Mouse (Mus musculus) layer of hippocampus, postnatal 25 days (tissue): ENCODE results near the gene Hspb3. TPM values are rescaled to one million over a fixed set of nuclear protein-coding genes. Genes with fewer than 3 reads are reported as not detected.

Experiments
- DNase-seq, 2 experiments: peaks; one replicate each; pipeline ENCODE4 v3.0.0; 2022; ENCODE audit warnings: mixed read lengths in 2 of 2, low spot score in 1 of 2; ENCODE audit errors: extremely low spot score in 1 of 2
- total RNA-seq, 2 experiments: library from RNA; stranded (reverse); gene quantifications; 2 replicates each; pipeline ENCODE4 v1.2.3; 2021

Hspb3 gene
- 1 to 10 TPM in 1 of 2 experiments, under 1 TPM in 1; 0.99 to 2.2 TPM for total RNA-seq

DNA sequence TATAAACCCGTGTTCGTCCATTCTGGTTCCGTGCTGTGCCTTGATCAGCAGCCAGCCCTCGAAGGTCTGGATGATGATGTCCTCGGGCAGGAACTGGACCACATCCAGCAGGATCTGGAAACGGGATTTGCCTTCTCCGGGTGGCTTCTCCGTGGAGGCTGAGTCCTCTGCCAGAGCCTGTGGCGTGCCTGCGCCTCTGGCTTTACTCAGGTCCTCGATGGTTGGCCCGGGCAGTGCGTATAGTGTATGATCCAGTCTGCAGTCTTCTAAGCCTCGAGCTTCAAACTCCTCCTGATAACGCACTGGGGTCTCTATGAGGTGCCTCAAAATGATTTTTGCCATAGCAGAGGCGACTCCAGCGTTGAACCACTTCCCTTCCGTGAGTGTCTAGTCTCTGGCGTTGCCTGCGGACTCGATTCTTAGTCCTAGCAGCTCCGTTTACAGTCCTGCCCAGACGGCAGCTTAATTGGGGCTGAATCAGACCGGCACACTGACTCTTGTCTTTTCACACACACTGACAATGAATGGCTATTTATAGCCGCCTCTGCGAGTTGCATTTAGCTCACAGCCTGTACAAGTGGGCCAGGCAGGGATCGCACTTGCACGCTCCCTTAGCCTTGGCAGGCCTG is at the start of gene Hspb3:
TSS of gene Hspb3 (minus strand) at position 526 of the 629 bp plus-strand sequence.
- no peak for DNase-seq

DNA sequence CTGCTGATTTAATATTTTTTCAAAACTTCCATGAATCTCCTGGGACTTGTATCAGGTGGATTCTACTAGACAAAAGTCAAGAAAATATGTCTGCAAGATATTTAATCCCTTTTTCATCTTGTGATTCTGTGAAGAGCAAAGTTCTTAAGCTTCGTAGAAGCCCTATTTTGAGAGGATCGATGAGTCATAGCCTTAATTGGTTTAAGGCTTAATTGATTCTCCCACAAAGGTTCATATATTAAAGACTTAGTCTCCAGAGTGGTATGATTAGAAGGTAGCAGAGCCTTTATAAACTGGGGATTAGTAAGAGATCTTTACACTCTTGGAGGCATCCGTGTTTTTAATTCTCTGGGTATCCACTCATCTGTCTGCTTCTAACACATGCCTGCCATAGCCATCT is 49.7 kb upstream of the Hspb3 start:
- no peak for DNase-seq

DNA sequence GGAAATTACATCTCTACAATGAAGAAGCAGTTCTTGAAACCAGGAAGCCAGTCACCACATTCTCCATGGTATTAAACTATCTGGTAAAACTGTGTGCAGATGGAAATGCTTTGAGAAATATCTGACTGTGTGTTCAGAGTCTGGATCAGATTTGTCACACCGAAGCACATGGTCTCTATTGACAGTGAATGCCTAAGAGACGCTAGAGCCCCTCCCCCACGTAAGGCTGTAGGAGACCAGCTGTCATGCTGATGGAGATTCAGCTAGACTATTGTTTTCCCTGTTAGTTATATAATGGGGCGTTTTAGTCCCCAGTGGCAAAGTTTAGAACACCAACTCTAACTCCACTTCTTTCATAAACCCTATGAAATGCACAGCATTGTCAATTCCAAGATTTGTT is 42.7 kb upstream of the Hspb3 start:
- peak in 1 of 2 experiments; percentile 27 for DNase-seq

DNA sequence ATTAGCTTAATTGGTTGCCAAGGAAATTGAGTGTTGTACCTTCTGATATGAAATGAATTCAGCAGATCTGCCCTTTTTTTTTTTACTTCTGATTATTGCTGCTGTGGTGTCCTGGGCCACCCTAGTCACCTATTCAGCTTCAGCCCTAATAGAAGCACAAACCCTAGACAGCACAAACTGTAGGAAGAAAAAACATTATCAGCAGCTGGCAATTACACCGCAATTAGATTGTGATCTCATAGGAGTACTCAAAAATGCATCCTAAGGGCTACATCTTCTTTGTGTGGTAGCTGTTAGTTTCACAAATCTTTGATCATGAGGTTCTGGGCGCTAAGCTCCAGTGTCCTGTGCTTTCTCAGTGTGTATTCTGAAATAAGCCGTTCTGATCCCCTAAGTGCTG is 37.7 kb upstream of the Hspb3 start:
- DNase-seq, result no peak

DNA sequence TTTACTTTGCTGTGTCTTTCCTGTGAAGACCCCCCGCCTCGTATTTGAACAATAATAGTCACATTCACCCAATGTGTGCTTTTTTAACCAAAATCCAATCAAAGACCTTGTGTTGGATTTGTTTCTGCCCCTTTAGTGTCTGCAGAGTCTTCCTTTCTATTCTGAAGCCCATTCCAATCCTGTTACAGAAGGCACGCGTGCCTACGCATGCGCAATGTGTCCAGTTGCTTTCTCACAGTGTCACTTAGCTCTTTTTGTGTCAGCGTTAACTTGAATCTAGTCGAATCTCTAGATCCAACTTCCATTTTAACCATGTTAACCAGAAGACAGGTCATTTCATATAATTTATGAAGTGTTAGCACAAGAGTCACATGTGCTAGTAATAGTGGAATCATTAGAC is 36.5 kb upstream of the Hspb3 start:
- DNase-seq, result no peak

DNA sequence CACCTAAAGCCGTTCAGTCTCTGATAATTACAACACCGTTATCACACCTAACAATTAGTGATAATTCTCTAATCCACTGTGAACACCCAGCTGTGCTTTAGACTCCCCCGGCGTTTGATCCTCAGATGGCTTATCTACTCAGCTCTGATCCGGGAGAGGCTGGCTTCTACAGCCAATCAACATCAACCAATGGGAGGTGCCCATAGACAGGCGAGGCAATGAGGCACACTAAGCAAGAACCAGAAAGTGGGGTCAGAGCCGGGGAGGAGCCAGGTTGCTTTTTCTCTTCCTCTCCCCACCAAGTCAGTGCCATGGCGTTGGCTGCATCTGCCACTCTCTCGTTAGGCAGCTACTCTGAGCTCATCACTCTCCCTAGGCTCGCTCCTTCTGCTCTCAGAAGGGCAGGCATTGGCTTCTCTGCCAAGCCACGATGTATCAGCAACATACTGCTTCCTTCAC is 36.0 kb upstream of the Hspb3 start:
- DNase-seq, result no peak

DNA sequence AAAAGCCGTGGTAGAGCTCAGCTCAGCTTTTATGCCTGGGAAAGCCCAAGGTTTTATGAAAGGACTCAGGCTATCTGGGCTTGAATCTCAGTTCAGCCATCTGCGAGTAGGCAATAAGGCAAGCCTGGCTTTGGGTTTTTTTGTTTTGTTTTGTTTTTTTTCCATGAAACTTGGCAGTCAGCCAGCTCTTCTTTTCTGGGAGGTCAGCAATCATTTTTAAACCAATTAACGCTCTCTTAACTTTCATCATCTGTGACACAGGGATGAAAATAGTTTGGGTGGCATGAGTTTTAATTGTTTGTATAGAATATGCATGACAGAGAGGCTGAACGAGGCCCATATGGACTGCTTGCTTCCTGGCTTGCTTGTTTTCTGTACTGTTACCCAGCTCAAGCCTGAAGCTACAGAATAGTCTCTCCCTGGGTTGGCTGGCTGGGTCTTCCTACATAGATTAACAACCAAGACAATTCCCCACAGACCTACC is 33.4 kb upstream of the Hspb3 start:
- DNase-seq, result no peak

DNA sequence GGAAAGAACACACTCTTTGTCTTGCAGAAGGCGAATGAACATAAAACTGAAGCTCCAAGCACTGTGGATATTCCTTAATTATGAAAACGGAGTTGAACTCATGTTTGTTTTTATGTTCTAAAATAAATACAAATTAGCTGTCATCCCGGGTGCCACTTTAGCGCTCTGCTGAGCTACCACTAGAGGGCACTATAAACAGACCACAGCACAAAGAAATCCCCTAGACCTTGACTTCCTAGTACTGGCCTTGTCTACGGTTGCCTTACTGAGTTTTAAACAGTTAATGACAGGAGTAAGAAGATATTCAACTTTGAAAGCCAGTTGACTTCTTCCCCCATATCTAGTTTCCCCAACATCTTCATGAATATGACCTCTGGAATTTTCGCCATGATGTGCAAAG is 29.9 kb upstream of the Hspb3 start:
- DNase-seq, result peak in 1 of 2 experiments; percentile 45

DNA sequence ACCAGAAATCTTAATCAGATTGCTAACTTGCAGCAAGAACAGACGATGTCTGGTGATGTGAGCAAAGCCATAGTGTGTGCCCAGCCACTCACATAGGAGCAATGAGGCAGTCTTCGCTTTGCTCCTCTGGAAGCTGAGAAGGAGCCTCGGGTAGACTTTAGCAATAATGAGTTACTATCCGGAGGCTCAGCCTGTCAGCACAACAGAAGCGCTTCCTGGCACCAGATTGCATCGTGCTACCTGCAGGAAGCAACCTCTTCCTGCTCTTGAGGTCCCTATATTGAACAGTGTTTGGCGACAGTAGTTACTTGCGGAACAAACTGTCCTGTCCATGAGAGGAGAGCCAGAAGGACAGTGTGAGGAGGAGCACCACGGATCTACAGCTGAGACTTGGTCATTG is 28.2 kb upstream of the Hspb3 start:
- no peak for DNase-seq

DNA sequence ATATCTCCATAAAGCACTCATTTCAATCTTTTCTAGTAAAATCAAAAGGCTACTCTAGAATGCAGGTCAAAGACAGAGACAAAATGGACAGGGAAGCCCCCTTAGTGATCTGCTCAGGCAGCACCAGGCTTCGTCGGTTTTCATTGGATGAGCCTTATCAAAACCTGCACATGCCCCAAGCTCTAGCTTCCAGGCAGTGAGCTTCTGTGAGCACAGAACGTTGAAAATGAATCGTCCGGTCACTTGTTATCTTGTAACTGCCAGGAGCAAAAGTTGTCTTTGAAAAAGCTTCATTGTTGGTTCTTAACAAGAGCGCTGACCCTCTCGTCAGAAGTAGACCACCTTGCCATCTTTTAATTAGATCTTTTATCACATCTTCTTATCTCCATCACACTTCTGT is 26.4 kb upstream of the Hspb3 start:
- no peak for DNase-seq

DNA sequence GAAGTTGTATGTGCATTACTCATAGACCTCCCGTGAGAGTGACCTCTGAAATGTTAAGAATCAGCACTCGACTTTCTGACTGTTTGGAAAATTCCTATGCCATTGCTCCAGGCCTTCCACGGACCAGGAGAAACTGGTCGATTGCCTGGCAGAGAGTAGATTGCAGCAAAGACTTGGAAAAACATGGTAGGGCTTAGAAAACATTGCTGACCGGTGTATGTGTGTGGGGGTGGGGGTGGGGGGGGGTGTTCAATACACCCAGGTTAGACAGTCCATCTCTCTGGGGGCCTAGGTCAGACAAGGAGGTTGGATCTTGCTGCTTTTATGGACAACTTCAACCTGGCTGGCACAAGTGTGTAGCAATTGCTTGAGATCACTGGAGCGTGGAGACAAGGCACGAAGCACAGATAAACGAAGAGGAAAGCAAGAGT is 23.2 kb upstream of the Hspb3 start:
- no peak for DNase-seq

DNA sequence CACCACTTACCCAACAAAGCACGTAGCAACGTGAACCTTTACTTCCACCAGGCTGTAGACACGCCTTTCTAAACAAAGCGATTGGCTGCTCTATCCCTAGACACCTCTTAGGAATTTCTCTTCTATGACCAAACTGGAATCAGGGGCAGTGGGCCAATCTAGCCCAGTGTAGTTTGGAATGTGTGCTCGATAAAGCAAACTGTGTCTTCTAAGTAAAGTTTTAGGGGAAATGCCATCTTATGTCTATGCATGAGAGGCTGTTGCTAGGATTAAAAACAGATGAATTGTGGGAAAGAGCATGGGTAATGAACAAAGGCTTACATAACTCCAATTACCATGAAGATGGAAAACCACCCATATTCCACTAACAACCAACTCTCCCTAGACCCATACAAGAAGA is 19.3 kb upstream of the Hspb3 start:
- no peak for DNase-seq

DNA sequence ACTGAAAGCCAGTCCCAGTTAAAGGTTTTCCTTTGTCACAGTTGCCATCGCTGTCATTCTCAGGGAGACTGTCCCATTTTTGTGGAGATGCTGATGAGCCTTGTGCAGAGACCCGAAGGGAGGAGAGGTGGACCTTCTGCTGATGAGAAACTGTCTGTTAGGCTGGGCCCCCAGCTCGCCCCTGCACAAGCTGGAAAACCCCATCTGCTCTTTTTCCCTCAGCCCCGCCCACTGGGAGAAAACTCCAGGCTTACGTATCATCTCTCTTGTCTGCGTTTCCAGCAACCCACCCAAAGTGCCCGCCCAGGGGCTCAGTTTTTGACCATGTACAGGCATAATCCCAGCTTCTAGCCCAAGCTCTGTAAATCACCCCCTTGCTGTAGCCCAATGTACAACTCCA is 17.2 kb upstream of the Hspb3 start:
- no peak for DNase-seq

DNA sequence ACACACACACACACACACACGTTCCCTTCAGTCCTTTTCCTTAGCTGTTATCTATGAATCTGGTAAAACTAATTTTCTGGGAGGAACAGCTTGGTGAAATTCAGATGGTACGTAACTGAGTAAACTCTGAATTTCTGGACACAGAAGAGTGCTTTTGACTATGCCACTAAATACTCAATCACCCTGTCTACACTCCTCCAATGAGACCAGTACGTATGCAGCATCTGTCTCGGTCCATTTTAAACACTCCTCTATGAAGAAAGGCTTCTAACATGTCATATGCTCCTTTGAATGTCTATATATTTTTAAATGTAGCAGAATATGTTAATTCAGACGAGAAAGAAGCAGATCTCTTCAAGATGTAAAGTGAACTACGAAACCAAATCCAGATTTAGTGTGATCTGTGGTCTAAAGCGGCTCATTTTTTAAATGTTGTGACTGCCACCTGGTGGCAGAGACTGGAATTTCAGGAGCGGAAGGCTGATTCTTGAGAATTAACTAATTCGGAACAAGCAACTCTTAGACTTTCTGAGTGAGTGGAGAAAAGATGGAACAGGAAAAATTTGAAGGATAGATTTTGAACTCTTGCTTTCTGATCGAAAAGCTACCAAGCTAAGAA is 6.1 kb upstream of the Hspb3 start:
- peak; percentile 59 to 88 for DNase-seq

DNA sequence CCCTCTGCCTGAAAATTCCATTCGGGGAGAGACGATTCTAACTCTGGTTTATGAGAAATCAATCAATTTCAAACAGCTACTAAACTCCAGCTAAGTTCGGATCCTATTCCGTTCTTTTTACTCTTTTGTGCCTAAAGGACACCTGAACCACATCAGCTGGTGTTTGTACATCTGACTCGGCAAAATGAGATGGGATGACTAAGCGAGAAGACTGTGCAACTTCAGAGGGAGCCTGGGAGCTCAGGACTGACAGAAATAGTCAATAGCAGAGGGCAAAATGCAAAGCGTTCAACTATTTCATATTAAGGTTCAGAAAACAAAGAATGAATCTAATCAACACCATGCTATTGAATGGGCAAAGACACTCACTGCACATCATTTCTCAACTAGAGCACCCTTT is 407 bp upstream of the Hspb3 start:
- no peak for DNase-seq

DNA sequence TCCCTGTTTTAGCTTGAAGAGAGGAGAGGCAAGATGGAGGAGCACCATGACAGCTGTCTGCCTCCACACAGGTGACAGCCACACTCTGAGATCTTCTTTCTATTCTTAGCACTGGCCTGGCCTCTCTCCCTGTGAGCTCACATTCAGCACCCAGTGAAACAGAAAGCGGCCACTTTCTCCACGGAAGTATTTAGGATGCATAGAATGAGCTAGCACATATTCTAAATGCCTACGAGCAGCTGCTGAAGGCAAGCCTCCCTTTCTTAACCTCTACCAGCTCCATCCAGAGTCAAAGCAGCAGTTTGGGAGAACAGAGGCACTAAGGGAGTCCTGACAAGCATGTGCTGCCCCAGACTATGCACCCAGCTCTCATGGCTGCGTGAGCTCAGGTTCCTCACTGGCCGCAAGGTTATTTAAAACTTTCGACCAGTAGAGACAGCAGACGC is 1.6 kb downstream of the Hspb3 start:
- DNase-seq, result no peak

DNA sequence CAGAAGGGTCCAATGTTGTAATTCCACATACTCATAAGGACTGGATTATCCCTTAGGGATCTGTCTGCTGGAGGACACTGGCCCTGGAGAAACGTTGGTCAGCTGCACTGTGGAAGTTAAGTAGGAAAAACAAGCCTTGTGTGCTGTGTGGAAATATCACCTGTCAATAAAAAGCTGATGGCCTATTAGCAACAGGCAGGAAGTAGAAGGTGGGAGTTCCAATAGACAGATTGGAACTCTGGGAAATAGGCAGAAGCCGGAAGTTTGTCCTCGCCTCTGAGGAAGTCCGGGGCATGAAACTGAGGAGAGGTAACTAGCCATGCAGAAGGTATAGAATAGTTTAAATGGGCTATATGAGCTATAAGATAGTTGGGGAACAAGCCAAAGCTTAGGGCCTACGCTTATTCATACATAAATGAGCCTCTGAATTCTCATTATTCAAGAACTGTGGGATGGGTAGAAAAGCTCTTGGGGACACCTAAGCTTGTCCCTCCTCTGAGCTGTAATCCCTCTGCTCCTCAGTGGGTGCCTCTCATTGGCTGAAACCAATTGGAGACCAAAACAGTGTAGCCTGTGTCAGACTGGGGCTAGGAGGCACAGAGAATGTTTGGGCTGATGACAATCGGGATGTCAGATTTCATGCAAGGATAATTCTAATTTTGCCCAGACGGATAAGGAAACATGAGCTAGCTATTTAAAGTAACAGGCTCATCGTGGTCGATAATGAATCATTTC is 2.7 kb downstream of the Hspb3 start:
- DNase-seq, result no peak

DNA sequence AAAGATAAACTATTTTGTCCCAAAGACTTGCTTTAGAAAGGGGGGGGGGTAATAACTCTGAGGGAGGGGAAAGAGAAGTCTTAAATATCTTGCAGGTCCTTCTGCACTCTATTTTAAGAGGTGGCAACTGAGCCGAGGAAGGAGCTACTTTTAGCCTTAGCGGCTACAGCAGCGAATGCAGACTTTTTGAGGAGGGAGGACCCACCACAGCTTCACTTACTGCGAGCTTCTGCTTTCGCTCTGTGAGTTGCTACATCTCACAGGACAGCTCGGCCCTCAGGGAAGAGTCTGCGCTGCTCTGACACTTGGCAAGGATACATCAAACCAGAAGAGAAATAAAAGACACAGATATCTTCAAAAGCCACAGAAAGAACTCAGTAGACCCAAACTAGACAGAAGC is 6.3 kb downstream of the Hspb3 start:
- no peak for DNase-seq

DNA sequence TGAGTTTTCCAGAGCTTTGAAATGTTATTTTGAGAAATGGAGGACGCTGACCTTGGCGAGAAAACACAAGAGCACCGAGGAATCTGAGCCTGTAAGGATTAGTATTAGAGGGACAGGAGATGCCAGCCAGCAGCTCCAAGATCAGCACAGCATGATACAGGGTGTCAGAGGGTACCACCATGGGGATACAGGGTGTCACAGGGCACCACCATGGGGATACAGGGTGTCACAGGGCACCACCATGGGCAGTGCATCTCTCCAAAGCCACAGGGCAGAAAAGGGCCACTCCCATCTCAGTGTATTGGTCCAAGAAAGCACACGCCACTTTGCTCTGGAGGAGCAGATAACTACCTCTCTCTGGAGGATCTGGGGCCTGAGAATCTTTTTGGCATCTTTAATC is 6.8 kb downstream of the Hspb3 start:
- no peak for DNase-seq

DNA sequence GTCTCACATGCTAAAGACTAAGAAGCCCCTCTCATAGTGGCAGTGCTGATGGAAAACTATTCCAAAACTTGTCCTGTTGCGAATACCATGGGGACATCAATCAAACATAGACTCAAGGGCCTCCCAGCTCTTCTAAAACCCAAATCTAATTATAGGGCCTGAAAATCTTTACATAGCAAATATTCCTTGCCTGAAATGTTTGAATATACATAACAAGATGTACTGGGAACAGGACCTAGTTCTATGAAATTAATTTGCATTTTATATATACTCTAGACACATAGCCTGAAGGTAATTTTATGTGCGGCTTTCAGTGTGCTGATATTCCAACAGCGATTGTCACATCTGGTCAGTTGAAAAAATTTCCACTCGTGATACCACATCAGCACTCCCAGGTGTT is 8.0 kb downstream of the Hspb3 start:
- DNase-seq, result no peak

DNA sequence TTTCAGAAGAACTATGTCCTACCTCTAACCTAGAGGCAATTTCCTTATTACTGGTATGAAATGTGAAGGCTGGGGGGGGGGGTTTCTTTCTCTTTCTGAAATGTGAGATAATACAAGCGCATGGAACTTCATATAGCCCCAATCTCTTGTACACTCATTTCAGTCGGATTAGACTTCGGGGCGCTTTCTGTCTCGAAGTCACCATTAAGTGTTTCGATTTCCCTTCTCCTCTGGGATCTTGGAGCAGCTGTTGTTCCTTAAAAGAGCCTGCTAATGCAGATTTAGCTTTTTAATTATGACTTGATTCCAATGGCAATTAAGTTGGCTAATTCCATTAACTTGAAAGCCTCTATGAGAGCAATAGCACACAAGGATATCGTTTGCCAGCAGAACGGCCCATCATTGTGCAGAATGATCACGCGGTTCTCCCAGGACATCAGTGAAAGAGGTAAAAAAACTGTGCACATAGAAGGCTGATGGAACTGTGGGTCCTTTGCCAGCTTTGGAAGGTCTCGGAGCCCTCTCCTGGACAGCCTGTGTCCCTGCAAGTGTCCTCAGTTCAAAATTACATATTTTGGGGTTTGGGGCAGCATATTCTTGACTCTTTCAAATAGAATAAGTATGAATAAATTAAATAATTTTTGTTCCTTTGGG is 22.4 kb downstream of the Hspb3 start:
- DNase-seq, result no peak
